Mouse (Mus musculus) C2C12 (cell line): ENCODE measurements at regions not wholly inside any gene's neighbourhood (a gene's known extent, or its start where the extent isn't known, plus 50 kb on each side); places are given as distances from the start of the nearest gene placed in this dataset.

Experiments
- H3K27me3 ChIP-seq: one replicate; pipeline ENCODE4 v1.6.1; 2011; ENCODE audit not compliant: control insufficient read depth, insufficient read depth, insufficient read length
- H3K36me3 ChIP-seq: one replicate; pipeline ENCODE4 v1.6.1; 2011; ENCODE audit not compliant: control insufficient read depth, insufficient read depth
- H3K4me3 ChIP-seq: one replicate; pipeline ENCODE4 v1.5.1; 2011; ENCODE audit warnings: mild to moderate bottlenecking, control low read depth; ENCODE audit not compliant: poor library complexity, insufficient read depth, severe bottlenecking
- H3K79me2 ChIP-seq: one replicate; pipeline ENCODE4 v1.6.1; 2011; ENCODE audit not compliant: control insufficient read depth, insufficient read depth
- H3K79me3 ChIP-seq: one replicate; pipeline ENCODE4 v1.6.1; 2011; ENCODE audit warnings: low read depth, control low read depth
- H3ac ChIP-seq: one replicate; pipeline ENCODE3; 2011; ENCODE audit warnings: low read depth; ENCODE audit not compliant: control insufficient read depth, insufficient read length
- CEBPB ChIP-seq: IDR thresholded peaks from one replicate; pipeline ENCODE4 v1.6.1; 2011; ENCODE audit warnings: low read depth, mild to moderate bottlenecking, control low read depth, moderate library complexity
- CTCF ChIP-seq: IDR thresholded peaks from one replicate; pipeline ENCODE4 v1.5.1; 2011; ENCODE audit not compliant: control insufficient read depth, insufficient read depth, insufficient read length
- FOSL1 ChIP-seq: IDR thresholded peaks from one replicate; pipeline ENCODE4 v1.8.0; 2011; ENCODE audit warnings: mild to moderate bottlenecking, low read length; ENCODE audit not compliant: poor library complexity, insufficient read depth, severe bottlenecking
- MAX ChIP-seq: IDR thresholded peaks from one replicate; pipeline ENCODE4 v1.6.1; 2011; ENCODE audit warnings: mild to moderate bottlenecking, control low read depth
- MYOD1 ChIP-seq: IDR thresholded peaks from one replicate; pipeline ENCODE4 v1.6.1; 2011; ENCODE audit warnings: low read depth; ENCODE audit not compliant: control insufficient read depth, insufficient read length
- MYOG ChIP-seq: IDR thresholded peaks from one replicate; pipeline ENCODE4 v1.6.1; 2011; ENCODE audit not compliant: control insufficient read depth, insufficient read length; ENCODE audit errors: extremely low read depth
- USF1 ChIP-seq: IDR thresholded peaks from one replicate; pipeline ENCODE4 v1.6.1; 2011; ENCODE audit warnings: low read depth, mild to moderate bottlenecking, control low read depth, moderate library complexity

DNA sequence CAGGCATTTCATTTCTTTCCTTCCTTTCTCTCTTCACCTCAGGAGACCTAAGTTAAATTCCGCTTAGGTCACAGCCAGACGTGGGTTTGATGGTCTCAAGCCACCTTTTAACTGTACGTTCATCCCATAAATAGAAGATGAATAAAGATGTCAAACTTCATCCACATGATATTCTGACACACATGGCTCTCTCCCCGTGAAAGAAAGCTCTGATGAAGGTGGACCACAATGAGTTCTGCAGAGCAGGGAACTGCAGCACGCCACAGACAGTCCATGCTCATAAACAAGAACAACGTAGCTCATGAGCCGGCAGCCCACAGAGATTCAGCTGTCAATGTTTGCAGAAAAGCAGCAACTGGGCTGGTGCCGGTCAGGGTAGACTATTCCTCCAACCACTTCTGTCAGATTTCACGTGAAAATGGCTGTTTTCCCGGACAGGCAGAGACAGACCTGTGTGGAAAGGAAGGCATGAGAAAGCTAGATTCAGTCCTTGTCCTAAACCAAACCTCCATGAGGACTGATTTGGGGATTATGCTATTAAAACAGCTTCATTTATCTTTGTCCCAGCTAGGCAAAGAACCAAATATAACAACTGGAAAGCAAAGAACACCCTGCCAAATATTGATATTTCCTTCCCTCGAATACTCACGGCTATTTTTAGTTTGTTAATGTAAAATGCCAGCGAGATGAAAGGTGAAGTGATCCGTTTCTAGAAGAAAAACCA is 165.5 kb downstream of the Icos start:
- Histone ChIP-seq H3K4me3 (no peak overlapping the region), H3K79me3 (no peaks in the 10 kb centered on the region), H3ac (no peak overlapping the region), H3K27me3 (no peaks in the 10 kb centered on the region), H3K79me2 (no peaks in the 10 kb centered on the region), H3K36me3 (no peaks in the 10 kb centered on the region)
- TF ChIP-seq MYOG (no peak), MYOD1 (no peak), MAX (no peak), CEBPB (no peak), FOSL1 (no peak), CTCF (no peak), USF1 (no peak)

DNA sequence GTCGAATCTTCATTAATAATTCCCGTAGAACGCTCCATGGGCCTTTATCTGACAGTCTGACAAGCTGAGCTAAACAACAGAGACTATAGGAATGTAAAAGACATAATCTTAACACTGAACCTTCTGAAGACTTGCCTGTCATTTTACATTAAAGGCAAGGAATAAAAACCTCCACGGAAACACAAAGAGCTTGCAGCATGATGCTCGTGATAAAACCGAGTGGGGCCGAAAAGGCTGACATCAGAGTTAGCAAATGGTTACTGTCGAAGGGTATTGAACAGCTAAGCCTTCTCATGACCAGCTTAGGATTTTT is 166.0 kb downstream of the Icos start:
- Histone ChIP-seq H3K27me3 (no peaks in the 10 kb centered on the region), H3K79me3 (no peaks in the 10 kb centered on the region), H3K79me2 (no peaks in the 10 kb centered on the region), H3K36me3 (no peaks in the 10 kb centered on the region), H3ac (no peak overlapping the region), H3K4me3 (no peak overlapping the region)
- TF ChIP-seq FOSL1 (no peak), MYOD1 (no peak), CTCF (no peak), USF1 (no peak), CEBPB (no peak), MAX (no peak), MYOG (no peak)

DNA sequence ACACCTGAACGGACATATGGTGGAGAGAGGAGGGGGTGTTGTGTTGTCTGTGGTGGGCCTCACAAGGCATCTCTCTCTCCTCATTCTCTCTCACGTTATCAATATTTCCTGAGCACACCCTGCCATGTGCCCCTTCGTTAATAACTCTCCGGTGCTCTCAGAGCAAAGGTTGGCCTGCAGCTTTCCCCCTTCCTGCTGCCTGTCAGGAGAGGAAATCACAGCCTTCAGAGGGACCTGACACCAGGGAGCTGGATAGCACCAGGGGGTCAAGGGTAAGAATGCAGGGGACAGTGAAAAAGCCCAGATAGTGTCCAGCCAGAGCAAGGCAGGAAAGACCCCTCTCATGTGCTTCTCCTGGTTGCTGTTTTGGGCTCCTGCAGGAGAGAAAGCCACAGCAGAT is 167.3 kb downstream of the Icos start:
- TF ChIP-seq CEBPB = no peak
- no peak for TF ChIP-seq FOSL1
- no peak for TF ChIP-seq MYOG
- TF ChIP-seq CTCF = no peak
- no peak for TF ChIP-seq MYOD1
- TF ChIP-seq MAX = no peak
- TF ChIP-seq USF1 = no peak
- Histone ChIP-seq H3ac (no peak overlapping the region), H3K79me2 (no peaks in the 10 kb centered on the region), H3K79me3 (no peaks in the 10 kb centered on the region), H3K36me3 (no peaks in the 10 kb centered on the region), H3K27me3 (no peaks in the 10 kb centered on the region), H3K4me3 (no peak overlapping the region)

DNA sequence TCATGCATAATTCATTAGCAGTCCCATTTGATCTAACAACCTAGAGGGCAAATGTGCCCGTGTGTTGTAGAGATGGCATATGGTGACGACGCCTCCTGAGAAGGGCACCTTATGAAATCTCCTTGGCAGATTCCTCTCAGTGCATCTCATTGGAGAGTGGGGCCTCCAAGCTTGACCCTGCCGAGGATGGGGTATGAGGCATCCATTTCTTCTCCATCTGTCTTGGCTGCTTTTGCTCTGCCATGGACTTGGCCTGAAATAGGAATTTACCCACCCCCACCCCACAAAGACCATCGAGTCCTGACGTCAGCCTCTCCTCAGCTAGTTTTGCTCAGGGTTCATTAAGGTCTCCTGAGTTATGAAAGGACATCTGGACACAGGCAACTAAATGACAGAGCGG is 167.8 kb downstream of the Icos start:
- Histone ChIP-seq H3K4me3 (no peak overlapping the region), H3K36me3 (no peaks in the 10 kb centered on the region), H3K79me3 (no peaks in the 10 kb centered on the region), H3K27me3 (no peaks in the 10 kb centered on the region), H3ac (no peak overlapping the region), H3K79me2 (no peaks in the 10 kb centered on the region)
- TF ChIP-seq MYOD1 (no peak), USF1 (no peak), MAX (no peak), CTCF (no peak)

DNA sequence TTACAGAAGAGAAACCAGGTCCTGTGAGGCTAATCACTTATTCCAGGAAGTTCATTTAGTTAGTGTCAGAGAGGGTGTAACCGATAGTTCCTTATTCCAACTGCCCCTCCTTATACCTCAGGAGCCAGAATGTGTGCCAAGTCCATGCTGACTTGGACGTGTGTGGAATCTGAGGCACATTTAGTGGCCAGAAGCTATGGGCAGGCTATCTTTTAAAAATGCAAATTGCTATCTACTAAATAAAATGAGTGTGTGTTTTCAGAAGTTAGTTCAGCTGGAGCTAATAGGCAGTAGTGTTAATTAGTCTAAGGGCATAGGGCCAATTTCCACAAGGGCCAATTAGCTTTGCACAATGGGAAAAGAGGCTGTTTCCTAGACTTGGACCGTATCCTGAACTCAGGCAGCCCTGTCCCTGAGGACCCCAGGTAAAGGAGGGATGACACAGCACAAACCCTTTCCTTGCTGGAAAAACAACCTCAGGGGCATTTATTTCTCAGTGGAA is 168.5 kb downstream of the Icos start:
- H3K36me3 ChIP-seq = no peaks in the 10 kb centered on the region
- H3K79me2 ChIP-seq = no peaks in the 10 kb centered on the region
- H3K79me3 ChIP-seq = no peaks in the 10 kb centered on the region
- H3K27me3 ChIP-seq = no peaks in the 10 kb centered on the region
- TF ChIP-seq MYOG = no peak
- no peak for TF ChIP-seq CEBPB
- no peak for TF ChIP-seq CTCF
- TF ChIP-seq MAX = no peak
- TF ChIP-seq FOSL1 = no peak
- TF ChIP-seq USF1 = no peak
- no peak for TF ChIP-seq MYOD1
- no peak overlapping the region for H3K4me3 ChIP-seq
- H3ac ChIP-seq = no peak overlapping the region

DNA sequence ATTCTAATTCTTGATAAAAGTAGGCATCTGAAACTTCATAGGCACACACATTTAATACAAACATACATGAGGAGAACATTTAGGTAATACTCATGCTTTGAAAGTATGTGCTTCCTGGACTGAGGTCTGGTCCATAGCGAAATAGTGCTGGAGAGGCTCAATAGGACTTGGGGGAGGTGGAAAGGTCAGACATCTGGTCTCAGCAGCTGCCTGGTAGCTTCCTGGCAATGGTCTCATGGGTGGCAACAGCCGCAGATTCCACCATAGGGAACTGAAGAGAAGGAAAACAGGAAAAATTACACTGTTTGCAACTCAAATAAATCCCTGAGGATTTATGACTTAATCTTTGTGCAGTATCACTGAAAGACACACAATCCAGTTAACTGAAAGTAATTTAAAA is 174.0 kb downstream of the Icos start:
- no peaks in the 10 kb centered on the region for H3K36me3 ChIP-seq

More for the DNA sequence above, 174.0 kb downstream of the Icos start:
- H3K4me3 ChIP-seq = no peak overlapping the region
- H3K27me3 ChIP-seq = peaks cover 4% of the 10 kb centered on the region
- TF ChIP-seq FOSL1 (no peak), MYOG (no peak), USF1 (no peak), MYOD1 (no peak), CTCF (no peak), CEBPB (no peak), MAX (no peak)
- H3K79me2 ChIP-seq = no peaks in the 10 kb centered on the region
- no peak overlapping the region for H3ac ChIP-seq
- H3K79me3 ChIP-seq = no peaks in the 10 kb centered on the region
